Mouse (Mus musculus) lung, embryonic 15.5 days (tissue): ENCODE data around the gene Fgfr2. TPM values are rescaled to one million over a fixed set of nuclear protein-coding genes. Genes with fewer than 3 reads are reported as not detected.

ENCODE experiments used
- ATAC-seq: fragments of 200-750 bp; cut with Nextera tagmentation; 2 replicates; pipeline ENCODE4 v1.8.0; 2017; ENCODE audit warnings: moderate number of reproducible peaks, borderline replicate concordance; ENCODE audit not compliant: low FRiP score, low TSS enrichment; ENCODE audit errors: extremely low read depth
- H3K27ac ChIP-seq: fragments of 300-500 bp; sonication (generic); 2 replicates; pipeline ENCODE4 v1.5.1; 2015; ENCODE audit warnings: moderate library complexity, mild to moderate bottlenecking, inconsistent platforms
- H3K27me3 ChIP-seq: fragments of 300-500 bp; sonication (generic); 2 replicates; pipeline ENCODE4 v1.6.1; 2015; ENCODE audit warnings: inconsistent platforms
- H3K36me3 ChIP-seq: fragments of 300-500 bp; sonication (generic); 2 replicates; pipeline ENCODE4 v1.6.1; 2015; ENCODE audit warnings: inconsistent platforms
- H3K4me1 ChIP-seq: fragments of 300-500 bp; sonication (generic); 2 replicates; pipeline ENCODE4 v1.6.1; 2015; ENCODE audit warnings: inconsistent platforms
- H3K4me2 ChIP-seq: fragments of 300-500 bp; sonication (generic); 2 replicates; pipeline ENCODE4 v1.6.1; 2015; ENCODE audit warnings: inconsistent platforms, mild to moderate bottlenecking, moderate library complexity
- H3K4me3 ChIP-seq: fragments of 300-500 bp; sonication (generic); 2 replicates; pipeline ENCODE4 v1.5.1; 2015; ENCODE audit warnings: mild to moderate bottlenecking, inconsistent platforms
- H3K9ac ChIP-seq: fragments of 300-500 bp; sonication (generic); 2 replicates; pipeline ENCODE4 v1.6.1; 2015; ENCODE audit warnings: inconsistent platforms
- H3K9me3 ChIP-seq: fragments of 300-500 bp; sonication (generic); 2 replicates; pipeline ENCODE4 v1.6.1; 2016; ENCODE audit warnings: inconsistent platforms
- WGBS: fragments of 180-500 bp; shearing (Covaris S2); methylation state at CpG from one replicate; pipeline ENCODE4 v1.1.7; 2015; 5-methylcytosine and 5-hydroxymethylcytosine counted together
- polyA plus RNA-seq: library from polyadenylated mRNA; unstranded; fragments of >200 nt; fragmentation: Nextera tagmentation; extraction: Ambion mirVana; gene quantifications from 2 replicates; pipeline ENCODE4 v1.2.1, GENCODE M21; 2015

Fgfr2 gene
- polyA plus RNA-seq, 1 experiment from 2014 or later: 160 TPM

DNA sequence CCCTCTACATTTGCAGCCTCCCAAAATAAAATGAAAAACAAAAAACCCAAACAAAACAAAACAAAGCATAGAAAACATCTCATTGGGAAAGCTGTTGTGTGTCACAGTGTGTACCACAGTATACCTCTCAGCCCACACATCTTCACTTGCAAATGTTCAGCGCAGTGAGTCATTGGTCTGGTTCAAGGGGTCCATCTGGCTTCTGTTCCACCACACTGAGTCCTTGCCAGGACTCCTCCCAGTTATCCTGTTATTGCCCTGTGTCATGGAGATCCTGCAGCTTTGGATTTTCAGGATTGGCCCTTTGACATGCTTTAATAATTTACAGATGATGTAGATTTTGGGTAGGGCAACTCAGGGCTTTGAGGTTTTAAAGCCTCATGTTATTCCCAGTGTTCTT lies 1435.8 kb downstream of the Fgfr2 start:
- Histone ChIP-seq H3K27ac (no peak overlapping the region), H3K4me2 (no peak overlapping the region), H3K4me1 (no peaks in the 10 kb centered on the region), H3K9ac (no peak overlapping the region), H3K27me3 (no peaks in the 10 kb centered on the region), H3K36me3 (no peaks in the 10 kb centered on the region), H3K9me3 (no peaks in the 10 kb centered on the region), H3K4me3 (no peak overlapping the region)
- 59% methylated on average over 1 of the region's 1 CpGs for WGBS
- ATAC-seq: peak; percentile 55; the same call in 1 of the 2 replicates

DNA sequence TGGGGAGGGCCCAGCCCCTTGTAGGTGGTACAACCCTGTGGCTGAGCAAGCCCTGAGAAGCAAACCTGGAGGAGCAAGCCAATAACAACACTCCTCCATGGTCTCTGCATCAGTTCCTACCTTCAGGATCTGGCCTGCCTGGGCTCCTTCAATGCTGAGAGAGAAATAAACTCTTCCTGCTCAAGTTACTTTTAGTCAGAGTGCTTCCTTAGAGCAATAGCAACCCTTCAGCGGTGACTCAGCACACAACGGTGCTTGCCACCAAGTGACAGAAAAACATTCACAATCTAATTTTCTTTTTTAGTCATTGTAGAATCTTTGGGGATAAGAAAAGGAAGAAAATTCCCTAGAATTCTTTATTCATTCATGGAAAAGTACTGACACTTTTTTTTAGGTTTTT lies 1446.0 kb downstream of the Fgfr2 start:
- WGBS: 92% methylated on average over 2 of the region's 2 CpGs
- no peak for ATAC-seq

DNA sequence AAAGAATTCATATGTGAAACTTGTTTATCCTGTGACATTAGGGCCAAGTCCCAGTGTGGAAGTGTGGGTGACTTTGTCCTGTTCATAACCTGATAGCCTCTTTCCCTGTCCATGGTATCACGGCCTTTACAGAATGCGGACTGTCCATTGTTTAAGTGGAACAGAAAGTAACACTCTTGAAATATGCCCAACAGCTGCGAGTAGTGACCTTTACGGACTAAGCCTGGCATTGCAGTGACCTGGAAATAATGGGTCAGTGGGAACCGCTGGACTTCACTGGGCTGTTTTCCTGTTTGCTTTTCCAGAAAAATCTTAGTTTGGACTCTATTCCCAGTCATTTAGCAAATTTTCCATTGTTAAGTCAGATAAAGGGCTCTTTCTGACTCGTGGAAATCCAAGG lies 1452.6 kb downstream of the Fgfr2 start:
- 75% methylated on average over 6 of the region's 6 CpGs for WGBS
- Histone ChIP-seq H3K4me1 (no peaks in the 10 kb centered on the region), H3K27me3 (no peaks in the 10 kb centered on the region), H3K9ac (no peak overlapping the region), H3K4me2 (no peak overlapping the region), H3K36me3 (no peaks in the 10 kb centered on the region), H3K27ac (no peak overlapping the region), H3K4me3 (no peak overlapping the region), H3K9me3 (no peaks in the 10 kb centered on the region)
- ATAC-seq: no peak

More for the DNA sequence above, 1446.0 kb downstream of the Fgfr2 start:
- Histone ChIP-seq H3K36me3 (no peaks in the 10 kb centered on the region), H3K27ac (no peak overlapping the region), H3K4me1 (no peaks in the 10 kb centered on the region), H3K4me2 (no peak overlapping the region), H3K27me3 (no peaks in the 10 kb centered on the region), H3K9me3 (no peaks in the 10 kb centered on the region), H3K9ac (no peak overlapping the region), H3K4me3 (no peak overlapping the region)

DNA sequence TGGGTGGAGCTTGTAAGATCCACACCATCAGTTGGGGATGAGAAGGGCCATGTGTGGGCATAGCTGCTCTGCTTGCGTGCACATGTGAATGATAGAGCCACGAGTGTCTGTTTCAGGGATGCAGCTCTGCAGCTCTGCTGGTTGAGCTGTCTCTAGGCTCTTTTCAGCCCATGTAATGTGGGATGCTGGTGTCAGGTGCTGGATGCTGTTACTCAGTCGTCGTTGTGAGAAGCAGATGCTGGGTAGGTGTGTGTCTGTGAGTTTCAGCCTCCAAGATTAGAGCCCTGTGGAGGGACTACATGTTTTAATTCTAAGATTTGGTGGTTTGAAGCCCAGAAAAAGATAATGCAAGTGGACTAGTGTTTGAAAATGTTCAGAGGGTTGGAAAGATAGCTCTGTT lies 1453.8 kb downstream of the Fgfr2 start:
- H3K4me2 ChIP-seq: no peak overlapping the region
- WGBS: 79% methylated on average over 4 of the region's 4 CpGs
- no peaks in the 10 kb centered on the region for H3K36me3 ChIP-seq
- no peak overlapping the region for H3K27ac ChIP-seq
- H3K27me3 ChIP-seq: no peaks in the 10 kb centered on the region
- H3K4me1 ChIP-seq: no peaks in the 10 kb centered on the region
- no peak for ATAC-seq
- no peaks in the 10 kb centered on the region for H3K9me3 ChIP-seq
- no peak overlapping the region for H3K4me3 ChIP-seq
- no peak overlapping the region for H3K9ac ChIP-seq

DNA sequence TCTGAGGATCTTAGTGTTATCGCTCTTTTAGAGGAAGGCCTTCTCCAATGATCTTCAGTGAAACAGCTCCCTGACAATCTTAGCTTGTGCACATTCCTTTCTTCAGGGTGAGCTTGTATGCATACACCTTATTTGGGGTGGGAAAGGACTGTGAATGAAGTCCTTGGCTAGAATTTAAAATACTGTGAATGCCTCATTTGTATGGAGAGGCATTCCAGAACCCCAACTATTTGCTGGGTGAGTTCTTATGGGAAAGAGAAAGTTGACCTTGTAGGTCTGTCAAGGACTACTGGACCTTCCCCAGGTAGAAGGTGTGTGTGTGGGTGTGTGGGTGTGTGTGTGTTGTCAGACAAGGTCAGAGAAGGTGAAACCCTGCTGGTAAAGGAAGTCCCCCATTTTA lies 1462.4 kb downstream of the Fgfr2 start:
- H3K27ac ChIP-seq: no peak overlapping the region
- H3K27me3 ChIP-seq: no peaks in the 10 kb centered on the region
- 84% methylated on average over 1 of the region's 1 CpGs for WGBS
- H3K9me3 ChIP-seq: no peaks in the 10 kb centered on the region
- H3K4me3 ChIP-seq: no peak overlapping the region
- H3K36me3 ChIP-seq: no peaks in the 10 kb centered on the region
- no peaks in the 10 kb centered on the region for H3K4me1 ChIP-seq
- H3K4me2 ChIP-seq: no peak overlapping the region
- no peak for ATAC-seq
- H3K9ac ChIP-seq: no peak overlapping the region

DNA sequence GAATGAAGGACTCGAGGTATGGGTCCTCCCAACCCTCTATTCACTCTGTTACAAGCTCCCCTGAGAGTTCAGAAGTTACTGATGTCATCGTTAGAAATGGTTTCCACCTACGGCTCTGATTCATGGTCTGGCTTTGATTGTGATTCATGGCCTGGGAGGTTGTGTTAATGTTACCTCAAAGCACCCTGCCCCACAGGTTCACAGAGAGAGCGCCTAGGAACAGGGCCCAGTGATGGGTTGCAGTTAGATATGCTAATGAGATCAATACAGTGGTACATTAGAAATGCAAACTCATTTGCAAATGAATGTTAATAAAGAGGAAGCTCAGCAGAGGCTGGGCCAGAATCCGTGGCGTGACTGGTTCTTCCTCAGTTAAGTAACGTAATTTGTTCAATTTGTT lies 1467.1 kb downstream of the Fgfr2 start:
- Histone ChIP-seq H3K36me3 (no peaks in the 10 kb centered on the region), H3K4me3 (no peak overlapping the region), H3K9ac (no peak overlapping the region), H3K4me2 (no peak overlapping the region), H3K4me1 (no peaks in the 10 kb centered on the region), H3K27me3 (no peaks in the 10 kb centered on the region), H3K27ac (no peak overlapping the region), H3K9me3 (no peaks in the 10 kb centered on the region)
- 65% methylated on average over 7 of the region's 7 CpGs for WGBS
- ATAC-seq: no peak

DNA sequence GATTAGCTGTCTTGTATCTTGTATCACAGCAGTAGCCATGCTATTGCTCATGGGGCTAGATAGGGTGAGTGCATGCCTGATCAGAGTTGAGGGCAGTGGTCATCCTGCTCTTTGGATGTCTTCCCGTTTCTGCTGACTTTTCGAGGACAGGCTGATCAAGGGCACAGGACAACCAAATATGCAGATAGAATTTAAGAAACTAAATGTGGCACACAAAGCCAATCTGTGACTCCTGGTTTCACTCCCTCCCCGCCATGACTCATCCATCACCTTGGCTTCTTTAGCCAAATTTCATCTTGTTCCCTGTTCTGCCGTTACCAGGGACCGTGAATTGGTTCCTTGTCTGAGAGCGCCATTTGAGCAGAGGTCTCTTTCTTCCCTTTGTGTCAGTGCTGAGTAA lies 1469.7 kb downstream of the Fgfr2 start:
- ATAC-seq: no peak
- H3K9ac ChIP-seq: no peak overlapping the region
- H3K4me2 ChIP-seq: no peak overlapping the region
- 80% methylated on average over 6 of the region's 6 CpGs for WGBS
- H3K4me3 ChIP-seq: no peak overlapping the region
- H3K9me3 ChIP-seq: no peaks in the 10 kb centered on the region
- no peaks in the 10 kb centered on the region for H3K27me3 ChIP-seq
- no peaks in the 10 kb centered on the region for H3K36me3 ChIP-seq
- no peaks in the 10 kb centered on the region for H3K4me1 ChIP-seq
- H3K27ac ChIP-seq: no peak overlapping the region

DNA sequence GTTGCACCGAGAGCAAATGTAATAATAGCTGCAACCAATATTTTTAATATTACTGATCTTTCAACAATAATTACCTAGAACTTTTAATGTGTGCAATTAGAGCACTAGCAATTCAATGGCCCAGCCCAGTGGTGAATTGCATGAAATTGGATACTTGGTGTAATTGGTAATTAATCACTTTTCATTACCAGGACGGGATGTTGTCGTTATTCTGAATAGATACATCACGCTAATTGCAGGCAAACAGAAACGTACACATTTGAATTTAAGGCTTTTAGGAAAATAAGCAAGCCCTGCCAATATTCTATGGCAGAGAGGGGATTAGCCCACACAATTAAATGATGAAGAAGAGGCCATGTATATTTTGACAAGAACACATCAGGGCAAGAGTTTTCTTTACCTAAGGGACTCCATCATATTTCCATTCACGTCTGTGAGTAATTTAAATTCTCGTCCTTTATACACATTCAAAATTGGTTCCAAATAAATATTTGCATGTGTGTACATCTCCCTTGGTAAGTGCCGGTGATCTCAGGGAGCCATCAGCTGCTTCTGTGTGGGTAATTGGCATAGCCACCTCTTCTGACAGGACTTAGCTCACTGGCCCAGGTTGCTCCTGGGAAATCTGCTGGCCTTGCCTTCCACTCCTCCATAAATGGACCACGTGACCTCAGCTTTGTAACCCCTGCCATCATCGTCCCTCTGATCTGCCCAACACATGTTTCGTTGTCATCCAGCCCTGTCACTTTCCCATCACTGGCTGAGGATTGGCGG lies 1471.0 kb downstream of the Fgfr2 start:
- ATAC-seq: no peak
- Histone ChIP-seq H3K4me3 (no peak overlapping the region), H3K4me1 (peaks cover 6% of the 10 kb centered on the region; the same call in 1 of the 2 replicates), H3K4me2 (no peak overlapping the region), H3K9ac (no peak overlapping the region), H3K27me3 (no peaks in the 10 kb centered on the region), H3K27ac (no peak overlapping the region), H3K9me3 (no peaks in the 10 kb centered on the region), H3K36me3 (no peaks in the 10 kb centered on the region)
- WGBS: 69% methylated on average over 12 of the region's 12 CpGs

DNA sequence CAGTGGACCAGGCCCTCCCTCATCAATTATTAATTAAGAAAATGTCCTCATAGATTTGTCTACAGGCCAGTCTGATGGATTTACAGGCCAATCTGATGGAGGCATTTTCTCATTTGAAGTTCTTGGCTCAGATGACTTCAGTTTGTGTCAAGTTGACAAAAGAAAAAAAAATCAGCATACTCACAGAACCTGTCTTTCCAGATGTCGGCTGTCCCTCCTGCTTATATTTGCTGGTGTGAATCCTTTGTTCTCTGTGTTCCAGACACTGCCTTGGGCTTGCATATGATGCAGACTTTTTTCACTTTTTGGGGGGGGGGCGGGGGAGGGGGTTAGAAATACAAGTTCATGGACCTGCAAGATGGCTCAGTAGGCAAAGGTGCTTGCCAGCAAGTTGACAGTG lies 1472.9 kb downstream of the Fgfr2 start:
- peaks cover 11% of the 10 kb centered on the region for H3K27me3 ChIP-seq
- no peak overlapping the region for H3K4me3 ChIP-seq
- H3K9ac ChIP-seq: no peak overlapping the region
- H3K4me2 ChIP-seq: no peak overlapping the region
- peaks cover 6% of the 10 kb centered on the region; the same call in 1 of the 2 replicates for H3K4me1 ChIP-seq
- H3K9me3 ChIP-seq: no peaks in the 10 kb centered on the region
- no peaks in the 10 kb centered on the region for H3K36me3 ChIP-seq
- WGBS: 30% methylated on average over 2 of the region's 2 CpGs
- ATAC-seq: no peak
- no peak overlapping the region for H3K27ac ChIP-seq

DNA sequence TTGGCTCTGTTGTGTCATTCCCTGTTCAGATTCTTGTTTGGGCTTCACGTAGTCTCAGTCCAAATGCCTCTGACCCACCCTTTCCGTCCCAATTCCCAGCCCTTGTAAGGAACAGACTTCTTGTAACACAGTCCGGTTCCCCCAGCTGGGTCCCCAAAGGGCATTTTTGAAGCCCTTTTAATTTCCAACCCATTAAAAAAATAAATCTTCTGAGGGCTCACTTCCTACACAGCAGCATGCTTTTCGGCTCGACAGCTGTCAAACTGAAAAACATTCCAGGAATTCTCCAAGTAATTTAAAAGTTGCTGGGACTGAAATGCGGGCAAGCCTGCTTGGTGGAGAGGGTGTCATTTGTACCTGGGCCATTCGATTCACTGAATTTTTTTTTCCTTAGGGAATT lies 1474.9 kb downstream of the Fgfr2 start:
- Histone ChIP-seq H3K4me1 (peaks cover 10% of the 10 kb centered on the region; the same call in 1 of the 2 replicates), H3K9me3 (no peaks in the 10 kb centered on the region), H3K9ac (no peak overlapping the region), H3K4me3 (no peak overlapping the region), H3K27ac (no peak overlapping the region), H3K27me3 (peaks cover 31% of the 10 kb centered on the region), H3K4me2 (no peak overlapping the region), H3K36me3 (no peaks in the 10 kb centered on the region)
- ATAC-seq: no peak
- 28% methylated on average over 7 of the region's 7 CpGs for WGBS

DNA sequence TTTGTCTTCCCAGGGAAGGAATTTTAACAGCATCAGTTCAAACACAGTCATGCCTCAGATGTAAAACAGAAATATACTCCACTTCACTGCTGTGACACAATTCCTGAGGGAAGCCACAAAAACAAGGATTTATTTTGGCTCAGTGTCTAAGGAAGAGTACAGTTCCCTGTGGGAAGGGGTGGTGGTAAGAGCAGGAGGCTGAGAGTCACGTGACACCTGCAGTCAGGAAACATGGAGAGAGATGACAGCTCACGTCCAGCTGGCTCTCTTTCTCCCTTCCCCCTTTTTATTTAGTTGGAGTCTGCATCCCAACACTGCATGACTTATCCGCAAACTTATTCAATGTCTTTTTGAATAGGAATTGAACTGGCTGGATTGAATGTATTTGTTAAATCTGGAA lies 1475.6 kb downstream of the Fgfr2 start:
- 38% methylated on average over 3 of the region's 3 CpGs for WGBS
- no peaks in the 10 kb centered on the region for H3K36me3 ChIP-seq
- ATAC-seq: no peak
- H3K27me3 ChIP-seq: peaks cover 38% of the 10 kb centered on the region
- H3K9ac ChIP-seq: no peak overlapping the region
- peaks cover 10% of the 10 kb centered on the region; the same call in 1 of the 2 replicates for H3K4me1 ChIP-seq
- H3K27ac ChIP-seq: no peak overlapping the region
- H3K4me3 ChIP-seq: no peak overlapping the region
- H3K9me3 ChIP-seq: no peaks in the 10 kb centered on the region
- no peak overlapping the region for H3K4me2 ChIP-seq

DNA sequence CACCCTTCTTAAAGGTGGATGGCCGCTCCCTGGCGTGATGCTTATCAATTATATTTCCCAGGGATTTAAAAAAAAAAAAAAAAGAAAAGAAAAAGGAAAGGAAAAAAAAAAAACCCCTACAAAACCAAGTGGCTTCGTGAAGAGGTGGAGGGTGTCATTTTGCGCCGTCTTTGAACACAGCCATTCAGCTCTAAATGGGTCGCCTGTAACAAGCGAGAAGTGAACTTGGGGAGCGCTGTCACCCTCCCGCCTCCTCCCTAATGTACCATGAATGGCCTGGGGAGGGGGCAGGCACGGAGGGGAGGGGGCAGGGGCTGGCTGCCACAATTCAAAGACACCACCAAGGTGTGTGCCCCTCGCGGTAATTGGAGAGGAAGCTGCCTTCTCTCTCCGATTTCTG lies 1478.6 kb downstream of the Fgfr2 start:
- no peak overlapping the region for H3K9ac ChIP-seq
- WGBS: 2% methylated on average over 13 of the region's 13 CpGs
- H3K27ac ChIP-seq: 0 out of 2 replicates have a peak overlapping the region, but pooled peaks have one; percentile 9
- ATAC-seq: no peak
- no peaks in the 10 kb centered on the region for H3K9me3 ChIP-seq
- peak overlapping the region; percentile 44 for H3K4me2 ChIP-seq
- peaks cover 10% of the 10 kb centered on the region; the same call in 1 of the 2 replicates for H3K4me1 ChIP-seq
- no peaks in the 10 kb centered on the region for H3K36me3 ChIP-seq
- H3K27me3 ChIP-seq: peaks cover 47% of the 10 kb centered on the region
- no peak overlapping the region for H3K4me3 ChIP-seq
